Mouse (Mus musculus) forebrain, postnatal 0 days (tissue): ENCODE data around the gene Tab2. TPM values are rescaled to one million over a fixed set of nuclear protein-coding genes. Genes with fewer than 3 reads are reported as not detected.

Experiments
- ATAC-seq: fragments of 200-750 bp; cut with Nextera tagmentation; 2 replicates; pipeline ENCODE4 v1.8.0; 2017; ENCODE audit warnings: mild to moderate bottlenecking, moderate library complexity
- DNase-seq: peaks from one replicate; pipeline ENCODE4 v3.0.0-alpha.2; 2015
- H3K27ac ChIP-seq: fragments of 300-500 bp; sonication (generic); 2 replicates; pipeline ENCODE4 v1.5.1; 2014; ENCODE audit warnings: low read depth, mild to moderate bottlenecking, antibody characterized with exemption, low read length, moderate library complexity, mixed read lengths
- H3K27me3 ChIP-seq: fragments of 300-500 bp; sonication (generic); 2 replicates; pipeline ENCODE4 v1.6.1; 2014; ENCODE audit warnings: mild to moderate bottlenecking, low read length, mixed read lengths; ENCODE audit not compliant: insufficient read depth
- H3K36me3 ChIP-seq: fragments of 300-500 bp; sonication (generic); 2 replicates; pipeline ENCODE4 v1.6.1; 2014; ENCODE audit warnings: mild to moderate bottlenecking, moderate library complexity; ENCODE audit not compliant: insufficient read depth
- H3K4me1 ChIP-seq: fragments of 300-500 bp; sonication (generic); 2 replicates; pipeline ENCODE4 v1.6.1; 2014; ENCODE audit warnings: antibody characterized with exemption; ENCODE audit not compliant: insufficient read depth
- H3K4me2 ChIP-seq: fragments of 300-500 bp; sonication (generic); 2 replicates; pipeline ENCODE4 v1.6.1; 2014; ENCODE audit warnings: low read depth, mild to moderate bottlenecking, moderate library complexity
- H3K4me3 ChIP-seq: fragments of 300-500 bp; sonication (generic); 2 replicates; pipeline ENCODE4 v1.5.1; 2014; ENCODE audit warnings: low read depth, low read length, mixed read lengths
- H3K9ac ChIP-seq: fragments of 300-500 bp; sonication (generic); 2 replicates; pipeline ENCODE4 v1.6.1; 2014; ENCODE audit warnings: mild to moderate bottlenecking
- H3K9me3 ChIP-seq: fragments of 300-500 bp; sonication (generic); 2 replicates; pipeline ENCODE4 v1.6.1; 2016; ENCODE audit warnings: low read length
- CTCF ChIP-seq: sonication (generic); IDR thresholded peaks from 2 replicates; pipeline ENCODE4 v1.5.1; 2016; ENCODE audit warnings: antibody characterized with exemption, control low read depth, low read depth
- WGBS: fragments of 180-500 bp; shearing (Covaris S2); extraction: QIAGEN DNeasy Blood & Tissue Kit; methylation state at CpG from one replicate; pipeline ENCODE4 v1.1.7; 2014; 5-methylcytosine and 5-hydroxymethylcytosine counted together
- polyA plus RNA-seq: library from polyadenylated mRNA; unstranded; fragments of >200 nt; fragmentation: Nextera tagmentation; extraction: Ambion mirVana; gene quantifications from 2 replicates; pipeline ENCODE4 v1.2.1, GENCODE M21; 2015
- total RNA-seq: library from RNA; depleted of rRNA; stranded (reverse); fragments of >200 nt; gene quantifications from 2 replicates; pipeline ENCODE4 v1.2.3, GENCODE M21; 2014; rRNA removed

Gene Tab2
- total and polyA plus RNA-seq, 2 experiments from 2014 or later, result 9.8 to 62.4 TPM

- no peak overlapping the region for H3K9ac ChIP-seq
- no peak for TF ChIP-seq CTCF
- no peaks in the 10 kb centered on the region for H3K36me3 ChIP-seq
- no peak overlapping the region for H3K27ac ChIP-seq
- ATAC-seq (no peak), DNase-seq (no peak)
- no peaks in the 10 kb centered on the region for H3K9me3 ChIP-seq
- H3K27me3 ChIP-seq, result no peaks in the 10 kb centered on the region
- H3K4me3 ChIP-seq, result no peak overlapping the region
- WGBS, result 70% methylated on average over 14 of the region's 14 CpGs
- no peaks in the 10 kb centered on the region for H3K4me1 ChIP-seq
- H3K4me2 ChIP-seq, result no peak overlapping the region
Measured at GRCm38 (mm10) chr10:7861259-7861936, 94.6 kb downstream of the Tab2 start.

GRCm38 (mm10) chr10:7860494-7860893 is 95.5 kb downstream of the Tab2 start:
- no peaks in the 10 kb centered on the region for H3K36me3 ChIP-seq
- no peaks in the 10 kb centered on the region for H3K4me1 ChIP-seq
- WGBS, result 92% methylated on average over 7 of the region's 7 CpGs
- no peak overlapping the region for H3K4me2 ChIP-seq
- no peak overlapping the region for H3K27ac ChIP-seq
- no peak overlapping the region for H3K9ac ChIP-seq
- H3K4me3 ChIP-seq, result no peak overlapping the region
- DNase-seq (no peak), ATAC-seq (no peak)
- no peaks in the 10 kb centered on the region for H3K27me3 ChIP-seq
- H3K9me3 ChIP-seq, result no peaks in the 10 kb centered on the region
- TF ChIP-seq CTCF, result no peak

Other genes starting within 250 kb of the Tab2 start
- gene Katna1, start 230.2 kb downstream of the Tab2 start, total RNA-seq, result 17.8 and 18.7 TPM in 2 replicates
- 18.8 and 20.3 TPM in 2 replicates for gene Katna1, start 230.2 kb downstream of the Tab2 start, polyA plus RNA-seq
- 31.0 and 51.0 TPM in 2 replicates for gene Ginm1, start 163.4 kb downstream of the Tab2 start, total RNA-seq
- 61.2 and 65.6 TPM in 2 replicates for gene Ginm1, start 163.4 kb downstream of the Tab2 start, polyA plus RNA-seq
- 37.5 and 49.6 TPM in 2 replicates for gene Ppil4, start 163.3 kb downstream of the Tab2 start, total RNA-seq
- gene Ppil4, start 163.3 kb downstream of the Tab2 start, polyA plus RNA-seq, result 44.4 and 50.2 TPM in 2 replicates
- 0.08 and 0.24 TPM in 2 replicates for gene Zc3h12d, start 123.8 kb downstream of the Tab2 start, total RNA-seq
- gene Zc3h12d, start 123.8 kb downstream of the Tab2 start, polyA plus RNA-seq, result 0.09 and 0.21 TPM in 2 replicates